Mouse (Mus musculus) macrophage (primary cell): Measurements from ENCODE around the gene Prkcq. TPM values are rescaled to one million over a fixed set of nuclear protein-coding genes. Genes with fewer than 3 reads are reported as not detected.

Source experiments
- H3K27ac ChIP-seq: fragments of 350-480 bp; formaldehyde crosslinking; 2 replicates; pipeline ENCODE4 v1.9.0; 2021
- H3K36me3 ChIP-seq: fragments of 350-480 bp; formaldehyde crosslinking; 2 replicates; pipeline ENCODE4 v1.9.0; 2021; ENCODE audit errors: inconsistent target
- H3K4me3 ChIP-seq: fragments of 350-480 bp; formaldehyde crosslinking; 2 replicates; pipeline ENCODE4 v1.9.0; 2021; ENCODE audit errors: inconsistent target
- H3K79me2 ChIP-seq: fragments of 350-480 bp; formaldehyde crosslinking; 2 replicates; pipeline ENCODE4 v1.9.0; 2021; ENCODE audit errors: inconsistent target
- WGBS: methylation state at CpG from one replicate; pipeline ENCODE4 v1.1.7; 2026; ENCODE audit warnings: inconsistent platforms; ENCODE audit not compliant: missing documents; 5-methylcytosine and 5-hydroxymethylcytosine counted together
- polyA plus RNA-seq: library from polyadenylated mRNA; stranded (reverse); fragments of 250-400 nt; gene quantifications from 3 replicates; pipeline ENCODE4 v1.2.4, GENCODE M21; 2018; ENCODE audit warnings: inconsistent platforms

Prkcq gene
- polyA plus RNA-seq, 1 experiment from 2014 or later: 0.27 TPM

GRCm38 (mm10) chr2:11169721-11170335 lies 2.1 kb upstream of the Prkcq start:
- Histone ChIP-seq H3K36me3 (no peaks in the 10 kb centered on the region), H3K4me3 (no peak overlapping the region), H3K79me2 (no peaks in the 10 kb centered on the region), H3K27ac (no peak overlapping the region)
- 61% methylated on average over 6 of the region's 6 CpGs for WGBS

GRCm38 (mm10) chr2:11172831-11173414 lies 1.0 kb downstream of the Prkcq start:
- WGBS: 11% methylated on average over 9 of the region's 9 CpGs
- Histone ChIP-seq H3K4me3 (peak overlapping the region; percentile 2; the same call in 1 of the 2 replicates), H3K36me3 (no peaks in the 10 kb centered on the region), H3K27ac (no peak overlapping the region), H3K79me2 (no peaks in the 10 kb centered on the region)

- Histone ChIP-seq H3K4me3 (no peak overlapping the region), H3K36me3 (no peaks in the 10 kb centered on the region), H3K27ac (no peak overlapping the region), H3K79me2 (no peaks in the 10 kb centered on the region)
- 38% methylated on average over 4 of the region's 4 CpGs for WGBS
Measured at GRCm38 (mm10) chr2:11173521-11173920, 1.6 kb downstream of the Prkcq start.

- 72% methylated on average over 4 of the region's 4 CpGs for WGBS
- Histone ChIP-seq H3K36me3 (no peaks in the 10 kb centered on the region), H3K27ac (no peak overlapping the region)
Measured at GRCm38 (mm10) chr2:11174101-11174500, 2.2 kb downstream of the Prkcq start.

GRCm38 (mm10) chr2:11177880-11178279 lies 6.0 kb downstream of the Prkcq start:
- 95% methylated on average over 12 of the region's 12 CpGs for WGBS
- Histone ChIP-seq H3K27ac (no peak overlapping the region), H3K4me3 (no peak overlapping the region), H3K36me3 (no peaks in the 10 kb centered on the region), H3K79me2 (no peaks in the 10 kb centered on the region)

More at GRCm38 (mm10) chr2:11174101-11174500, 2.2 kb downstream of the Prkcq start:
- Histone ChIP-seq H3K4me3 (no peak overlapping the region), H3K79me2 (no peaks in the 10 kb centered on the region)

- Histone ChIP-seq H3K79me2 (no peaks in the 10 kb centered on the region), H3K36me3 (no peaks in the 10 kb centered on the region), H3K4me3 (no peak overlapping the region), H3K27ac (no peak overlapping the region)
- 86% methylated on average over 4 of the region's 4 CpGs for WGBS
Measured at GRCm38 (mm10) chr2:11181510-11181909, 9.6 kb downstream of the Prkcq start.

- H3K79me2 ChIP-seq: no peaks in the 10 kb centered on the region
- H3K27ac ChIP-seq: no peak overlapping the region
- 91% methylated on average over 3 of the region's 7 CpGs for WGBS
- H3K4me3 ChIP-seq: no peak overlapping the region
- no peaks in the 10 kb centered on the region for H3K36me3 ChIP-seq
Measured at GRCm38 (mm10) chr2:11182096-11182495, 10.2 kb downstream of the Prkcq start.

GRCm38 (mm10) chr2:11183991-11184390 lies 12.1 kb downstream of the Prkcq start:
- WGBS: 100% methylated on average over 5 of the region's 5 CpGs
- H3K36me3 ChIP-seq: no peaks in the 10 kb centered on the region
- no peaks in the 10 kb centered on the region for H3K79me2 ChIP-seq
- no peak overlapping the region for H3K27ac ChIP-seq
- H3K4me3 ChIP-seq: no peak overlapping the region

GRCm38 (mm10) chr2:11186586-11186985 lies 14.7 kb downstream of the Prkcq start:
- 97% methylated on average over 3 of the region's 3 CpGs for WGBS
- Histone ChIP-seq H3K4me3 (no peak overlapping the region), H3K79me2 (no peaks in the 10 kb centered on the region), H3K36me3 (no peaks in the 10 kb centered on the region), H3K27ac (no peak overlapping the region)

- Histone ChIP-seq H3K4me3 (no peak overlapping the region), H3K79me2 (no peaks in the 10 kb centered on the region), H3K27ac (no peak overlapping the region), H3K36me3 (no peaks in the 10 kb centered on the region)
- 0% methylated on average over 2 of the region's 2 CpGs for WGBS
Measured at GRCm38 (mm10) chr2:11187166-11187565, 15.3 kb downstream of the Prkcq start.

- no peak overlapping the region for H3K4me3 ChIP-seq
- H3K27ac ChIP-seq: no peak overlapping the region
- H3K79me2 ChIP-seq: no peaks in the 10 kb centered on the region
- WGBS: 54% methylated on average over 1 of the region's 1 CpGs
- no peaks in the 10 kb centered on the region for H3K36me3 ChIP-seq
Measured at GRCm38 (mm10) chr2:11188279-11188678, 16.4 kb downstream of the Prkcq start.

- H3K79me2 ChIP-seq: no peaks in the 10 kb centered on the region
- H3K4me3 ChIP-seq: no peak overlapping the region
- no peaks in the 10 kb centered on the region for H3K36me3 ChIP-seq
- 91% methylated on average over 3 of the region's 4 CpGs for WGBS
- no peak overlapping the region for H3K27ac ChIP-seq
Measured at GRCm38 (mm10) chr2:11189150-11189767, 17.4 kb downstream of the Prkcq start.

- Histone ChIP-seq H3K27ac (peak overlapping the region; percentile 63), H3K36me3 (no peaks in the 10 kb centered on the region), H3K4me3 (peak overlapping the region; percentile 49), H3K79me2 (no peaks in the 10 kb centered on the region)
- 4% methylated on average over 12 of the region's 12 CpGs for WGBS
Measured at GRCm38 (mm10) chr2:11192281-11193098, 20.6 kb downstream of the Prkcq start.

GRCm38 (mm10) chr2:11193099-11193618 lies 21.3 kb downstream of the Prkcq start:
- peak overlapping the region; percentile 63 for H3K27ac ChIP-seq
- WGBS: 26% methylated on average over 6 of the region's 6 CpGs
- no peaks in the 10 kb centered on the region for H3K36me3 ChIP-seq
- H3K79me2 ChIP-seq: no peaks in the 10 kb centered on the region
- H3K4me3 ChIP-seq: peak overlapping the region; percentile 49
